Mouse (Mus musculus): Measurements from ENCODE around the gene Macf1.
"Not testable (repeated sequence)": the region's sequence is repeated elsewhere in the genome, so short reads cannot be mapped to it uniquely, and the experiment has no call there.

Gene Macf1

DNA sequence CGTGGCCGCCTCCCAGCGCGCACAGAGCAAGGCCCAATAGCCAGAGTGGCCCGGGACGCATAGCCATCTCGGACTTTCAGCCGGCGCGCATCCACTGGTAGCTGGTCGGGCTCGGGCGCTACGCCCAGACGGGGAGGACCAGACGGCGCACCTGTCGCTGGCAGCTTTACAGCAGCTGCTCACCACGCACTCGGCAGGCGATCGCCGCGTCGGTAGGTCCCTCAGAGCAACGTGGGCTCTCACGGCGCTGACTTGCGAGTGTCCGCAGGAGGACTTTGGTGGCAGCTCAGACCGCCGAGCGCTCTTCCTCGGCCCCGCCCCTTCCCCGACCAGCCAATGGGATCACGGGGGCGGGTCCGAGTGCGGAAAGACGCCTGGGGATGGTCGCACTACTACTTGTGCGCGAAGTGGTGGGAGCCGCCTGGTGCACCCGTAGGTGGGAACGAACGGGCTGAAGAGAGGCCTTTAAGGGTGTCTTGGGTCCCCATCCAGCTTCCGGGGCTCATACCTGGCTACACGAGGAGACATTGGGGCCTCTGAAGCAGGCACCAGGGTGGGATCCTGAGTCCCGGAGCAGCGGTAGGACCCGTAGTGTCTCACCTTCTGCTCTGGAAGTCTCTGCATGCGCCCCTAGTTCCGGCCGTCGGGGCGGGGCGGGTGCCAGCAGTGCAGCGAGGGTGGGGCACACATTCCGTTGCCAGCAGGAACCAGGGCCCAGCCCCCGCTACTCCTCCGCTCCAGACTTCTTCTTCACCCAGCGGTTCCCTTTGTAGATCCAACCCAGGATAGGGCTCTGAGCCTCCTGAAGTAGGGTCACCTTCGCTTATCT is 341.3 kb downstream of the Macf1 start, which contains the start of gene Bmp8a:
Bmp8a (minus strand) TSS at position 611 of the 829 bp plus-strand sequence.
- DNase-seq (ENCODE audit: low spot score): peak; percentile 23

- no peak for DNase-seq (ENCODE audit: low spot score)
Measured at GRCm38 (mm10) chr4:123342091-123342641, 342.0 kb downstream of the Macf1 start.

GRCm38 (mm10) chr4:123340232-123340631 is 343.9 kb downstream of the Macf1 start:
- DNase-seq (ENCODE audit: low spot score): no peak

GRCm38 (mm10) chr4:123337693-123338092 is 346.5 kb downstream of the Macf1 start:
- no peak for DNase-seq (ENCODE audit: low spot score)

DNA sequence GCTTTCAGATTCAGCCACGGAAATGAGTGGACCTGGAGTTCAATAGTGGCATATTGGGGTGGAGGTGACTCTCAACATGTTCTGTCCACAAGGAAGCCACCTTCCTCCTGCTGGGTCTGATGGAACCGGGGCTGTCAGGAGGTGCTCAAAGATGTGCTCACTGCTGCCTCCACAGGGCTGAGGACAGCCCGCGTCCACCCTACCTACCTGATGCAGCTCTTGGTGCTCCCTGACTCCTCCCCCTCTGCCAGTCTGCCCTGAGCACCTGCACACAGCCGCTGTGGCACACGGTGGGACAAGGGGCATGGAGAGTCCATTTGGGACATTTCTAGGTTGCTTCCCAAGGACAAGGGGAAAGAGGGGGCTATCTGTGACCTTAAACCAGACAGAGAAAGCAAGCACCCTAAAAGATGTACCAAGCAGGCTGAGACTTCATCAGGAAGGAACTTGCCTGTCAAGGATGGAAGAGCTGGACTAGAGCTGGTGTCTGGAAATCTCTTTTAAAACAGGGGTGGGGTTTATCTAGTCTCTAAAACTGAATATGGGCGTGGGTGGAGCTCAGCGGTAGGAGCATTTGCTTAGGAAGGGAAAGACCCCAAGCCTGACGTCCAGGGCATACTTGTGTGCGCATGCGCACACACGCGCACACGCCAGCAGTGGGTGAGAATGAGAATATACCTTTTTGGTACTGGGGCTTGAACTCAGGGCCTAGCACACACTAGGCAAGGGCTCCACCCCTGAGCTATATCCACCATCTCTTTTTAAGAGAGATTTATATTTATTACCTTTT is 348.2 kb downstream of the Macf1 start:
- DNase-seq (ENCODE audit: low spot score): no peak

DNA sequence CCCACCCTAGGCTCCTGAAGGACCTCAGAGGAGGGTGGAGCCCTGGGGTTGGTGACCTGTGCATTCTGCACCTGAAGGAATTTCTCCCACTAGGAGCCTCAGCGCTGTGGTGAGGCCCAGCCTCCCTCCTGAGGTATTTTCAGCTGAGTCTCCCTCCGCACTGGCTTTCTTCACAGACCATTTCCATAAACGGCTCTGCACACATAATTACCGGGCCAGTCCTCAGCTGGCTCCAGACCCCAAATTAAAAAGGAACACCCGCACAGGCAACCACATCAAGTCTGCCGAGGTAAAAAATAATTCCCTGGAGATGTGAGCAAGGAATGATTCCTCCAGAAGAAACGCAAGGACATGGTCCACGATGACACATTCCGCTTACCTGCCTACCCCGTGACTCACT is 348.9 kb downstream of the Macf1 start:
- DNase-seq (ENCODE audit: low spot score): not testable (repeated sequence)

DNA sequence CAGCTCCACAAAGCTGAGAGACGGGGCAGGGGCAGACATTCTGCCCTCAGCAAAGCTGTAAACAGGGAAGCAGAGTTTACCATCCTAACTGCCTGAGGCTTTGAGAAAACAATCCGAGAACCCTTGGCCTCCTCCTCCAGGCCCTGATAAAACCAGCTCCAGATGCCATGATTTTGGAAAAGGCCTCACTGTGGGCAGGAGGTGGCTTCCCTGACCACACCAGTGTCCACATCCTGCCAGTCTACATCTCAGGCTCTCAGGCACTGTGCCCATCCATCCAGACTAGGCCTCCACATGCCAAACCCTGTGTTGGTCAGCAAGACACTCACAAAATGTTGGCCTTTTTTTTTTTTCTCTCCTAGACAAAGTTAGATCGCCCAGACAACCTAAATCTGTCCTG is 350.0 kb downstream of the Macf1 start:
- DNase-seq (ENCODE audit: low spot score): no peak

GRCm38 (mm10) chr4:123333151-123333550 is 351.0 kb downstream of the Macf1 start:
- DNase-seq (ENCODE audit: low spot score): no peak

GRCm38 (mm10) chr4:123331961-123332360 is 352.2 kb downstream of the Macf1 start:
- DNase-seq (ENCODE audit: low spot score): not testable (repeated sequence)

DNA sequence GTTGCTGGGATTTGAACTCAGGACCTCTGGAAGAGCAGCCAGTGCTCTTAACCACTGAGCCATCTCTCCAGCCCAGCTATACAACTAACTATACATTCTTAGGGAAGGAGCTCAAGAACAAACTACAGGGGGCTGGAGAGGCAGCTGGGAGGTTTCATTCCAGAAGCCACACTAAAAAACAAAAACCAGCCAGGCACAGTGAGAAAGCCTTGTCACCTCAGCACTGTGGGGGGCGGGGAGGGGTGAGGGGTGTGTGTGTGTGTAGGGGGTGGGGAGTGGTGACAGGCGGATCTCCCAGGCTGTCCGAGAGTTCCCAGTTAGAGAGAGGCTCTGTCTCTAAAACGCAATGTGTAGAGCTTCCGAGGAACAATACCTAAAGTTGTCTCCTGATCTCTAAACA is 352.8 kb downstream of the Macf1 start:
- DNase-seq (ENCODE audit: low spot score): no peak

GRCm38 (mm10) chr4:123328946-123329345 is 355.2 kb downstream of the Macf1 start:
- DNase-seq (ENCODE audit: low spot score): no peak

- DNase-seq (ENCODE audit: low spot score): no peak
Measured at GRCm38 (mm10) chr4:123327630-123328029, 356.5 kb downstream of the Macf1 start.

DNA sequence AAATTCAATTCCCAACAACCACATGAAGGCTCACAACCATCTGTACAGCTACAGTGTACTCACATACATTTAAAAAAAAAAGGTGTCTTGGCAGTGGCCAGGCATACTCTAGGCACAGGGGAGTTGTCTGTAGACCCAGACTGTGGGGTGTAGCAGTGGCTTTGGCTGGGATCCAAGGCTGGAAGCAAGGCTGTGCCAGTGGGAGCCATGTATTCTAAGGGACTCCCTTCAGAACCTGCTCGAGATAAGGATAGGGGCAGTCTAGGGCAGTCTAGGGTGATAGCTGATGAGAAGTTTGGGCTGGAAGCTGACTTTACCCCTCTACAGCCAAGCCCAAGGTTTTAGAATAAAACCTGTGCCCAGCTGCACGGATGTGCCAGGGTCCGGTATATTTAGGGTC is 358.1 kb downstream of the Macf1 start:
- no peak for DNase-seq (ENCODE audit: low spot score)

DNA sequence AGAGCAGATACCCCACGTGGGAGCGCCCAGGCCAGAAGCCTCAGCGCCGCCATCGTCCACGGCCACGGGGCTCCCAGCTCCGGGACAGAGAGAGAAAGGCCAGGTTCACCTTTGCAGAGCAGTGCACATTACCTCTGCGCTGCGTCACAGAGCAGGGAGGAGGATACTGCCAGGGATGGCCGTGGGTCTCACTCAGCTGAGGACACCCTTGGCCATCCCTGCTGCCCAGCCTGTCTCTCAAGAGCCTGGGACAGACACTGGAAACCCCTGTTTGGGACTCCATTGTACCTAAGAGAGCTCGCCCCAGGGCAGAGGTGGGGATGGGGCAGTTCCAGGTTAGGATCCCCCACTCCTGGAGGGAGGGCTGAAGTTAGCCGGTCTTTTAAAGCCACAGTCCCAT is 360.6 kb downstream of the Macf1 start, which contains the start of gene Oxct2a:
Oxct2a (minus strand) TSS at position 101 of the 400 bp plus-strand sequence.
- no peak for DNase-seq (ENCODE audit: low spot score)

DNA sequence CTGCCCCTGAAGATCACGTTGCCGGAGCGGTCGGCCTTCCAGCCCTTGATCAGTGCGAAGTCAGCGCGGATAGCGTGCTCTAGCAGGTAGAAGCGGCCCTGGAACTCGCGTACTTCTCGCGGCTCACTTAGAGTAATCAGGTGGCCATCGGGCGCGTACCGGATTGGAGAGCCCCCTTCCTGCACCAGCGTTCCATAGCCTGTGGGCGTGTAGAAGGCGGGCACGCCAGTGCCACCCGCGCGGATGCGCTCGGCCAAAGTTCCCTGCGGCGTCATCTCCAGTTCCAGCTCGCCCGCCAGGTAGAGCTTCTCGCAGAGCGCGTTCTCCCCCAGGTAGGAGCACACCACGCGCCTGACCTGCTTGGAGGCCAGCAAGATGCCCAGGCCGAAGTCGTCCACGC is 361.2 kb downstream of the Macf1 start:
- not testable (repeated sequence) for DNase-seq (ENCODE audit: low spot score)

DNA sequence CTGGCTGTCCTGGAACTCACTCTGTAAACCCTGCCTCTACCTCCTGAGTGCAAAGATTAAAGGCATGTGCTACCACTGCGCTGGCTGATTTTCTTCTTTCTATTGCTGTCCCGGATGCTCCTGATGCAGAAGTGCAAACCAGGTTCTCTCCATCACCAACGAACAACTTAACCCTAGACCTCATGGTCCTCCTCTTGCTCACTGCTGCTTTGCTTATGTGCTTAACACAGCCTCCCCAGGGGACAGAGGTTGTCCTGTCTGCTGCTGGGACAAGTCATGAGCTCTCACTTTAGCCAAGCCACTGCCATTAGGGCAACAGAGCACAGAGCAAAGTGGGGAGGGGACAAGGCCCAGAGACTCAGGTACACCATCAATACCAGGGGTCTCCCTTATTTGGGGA is 369.7 kb downstream of the Macf1 start:
- DNase-seq (ENCODE audit: low spot score): no peak

GRCm38 (mm10) chr4:123313010-123313409 is 371.1 kb downstream of the Macf1 start:
- no peak for DNase-seq (ENCODE audit: low spot score)

- no peak for DNase-seq (ENCODE audit: low spot score)
Measured at GRCm38 (mm10) chr4:123311845-123312244, 372.3 kb downstream of the Macf1 start.

- no peak for DNase-seq (ENCODE audit: low spot score)
Measured at GRCm38 (mm10) chr4:123308292-123308691, 375.9 kb downstream of the Macf1 start.

- DNase-seq (ENCODE audit: low spot score): no peak
Measured at GRCm38 (mm10) chr4:123306999-123307398, 377.2 kb downstream of the Macf1 start.

- DNase-seq (ENCODE audit: low spot score): peak; percentile 51
Measured at GRCm38 (mm10) chr4:123305789-123306188, 378.4 kb downstream of the Macf1 start.

Measured in layer of hippocampus, adult 11-12 months (tissue).